Mouse (Mus musculus) megakaryocyte, embryonic 14.5 days (primary cell): ENCODE data around the gene Med15.

Experiments used
- FLI1 ChIP-seq: IDR thresholded peaks from 2 replicates; pipeline ENCODE4 v1.6.1; 2012; ENCODE audit warnings: low read length, inconsistent platforms, mixed read lengths
- GATA1 ChIP-seq: IDR thresholded peaks from 3 replicates; pipeline ENCODE4 v1.6.1; 2012; ENCODE audit warnings: mixed read lengths, low read length, inconsistent platforms, borderline replicate concordance

DNA sequence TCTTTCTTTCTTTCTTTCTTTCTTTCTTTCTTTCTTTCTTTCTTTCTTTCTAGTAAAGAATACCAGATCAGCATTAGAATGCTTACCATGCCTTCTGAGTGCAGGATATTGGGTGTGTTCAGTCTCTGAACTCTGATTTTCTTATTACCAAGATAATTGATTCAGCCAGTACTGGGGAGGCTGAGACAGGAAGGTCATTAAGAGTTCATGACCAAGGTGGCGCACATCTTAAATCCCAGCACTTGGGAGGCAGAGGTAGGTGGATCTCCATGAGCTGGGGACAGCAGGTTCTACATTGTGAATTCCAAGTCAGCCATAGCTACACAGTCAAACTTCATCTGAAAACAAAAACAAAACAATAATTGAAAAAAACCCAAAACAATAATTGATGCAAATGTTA lies 110.8 kb downstream of the Med15 start:
- TF ChIP-seq GATA1 (no peak), FLI1 (no peak)
